Mouse (Mus musculus): Measurements from ENCODE around the gene Pbx1.

DNA sequence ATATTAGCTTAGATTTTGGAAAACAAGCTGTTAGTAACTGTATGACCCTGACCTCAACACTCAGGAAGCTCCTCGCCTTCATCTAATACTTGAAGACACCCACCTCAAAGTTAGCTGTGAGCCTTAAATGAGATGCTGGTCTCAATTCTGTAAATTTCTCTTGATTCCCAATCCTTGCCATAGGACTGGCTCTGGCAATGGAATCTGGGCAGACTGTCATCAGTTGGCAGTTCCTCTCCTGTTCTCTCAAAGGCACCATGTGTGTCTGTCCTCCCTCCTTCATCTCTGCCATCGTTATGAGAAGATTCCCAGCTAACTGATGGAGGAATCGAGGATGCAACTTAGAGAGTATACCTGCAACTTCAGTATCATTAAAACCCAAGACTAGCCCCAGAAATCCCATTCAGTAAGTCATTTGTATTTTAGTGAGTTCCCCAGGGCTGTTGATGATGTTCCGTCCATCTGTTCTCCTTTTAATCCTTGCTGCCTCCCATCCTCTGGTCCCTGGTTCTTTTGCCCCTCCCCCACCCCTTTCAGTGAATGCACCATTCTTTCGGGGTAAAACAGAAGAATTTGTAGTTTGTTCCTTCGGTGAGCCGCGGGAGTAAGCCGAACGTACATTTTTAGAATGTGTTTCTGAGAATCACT, 353.2 kb downstream of the Pbx1 start:
- no peak for TF ChIP-seq MAFK (IDR thresholded peaks at IDR 0.05; ENCODE audit: insufficient read depth, low read depth, low read length)
- no peak for TF ChIP-seq ZNF384 (IDR thresholded peaks at IDR 0.05; ENCODE audit: low read depth, low read length)
- TF ChIP-seq ZC3H11A (IDR thresholded peaks at IDR 0.05; ENCODE audit: borderline replicate concordance, low read depth, low read length), result no peak

Measured in ES-E14 (cell line).